Mouse (Mus musculus) forebrain, embryonic 10.5 days (tissue): ENCODE results near the gene Celf2. TPM values are rescaled to one million over a fixed set of nuclear protein-coding genes. Genes with fewer than 3 reads are reported as not detected.

Source experiments
- DNase-seq: peaks from one replicate; pipeline ENCODE4 v3.0.0-alpha.2; 2017; ENCODE audit warnings: low spot score; ENCODE audit errors: extremely low spot score
- H3K27ac ChIP-seq: fragments of 300-500 bp; sonication (generic); 2 replicates; pipeline ENCODE4 v1.5.1; 2016; ENCODE audit warnings: mild to moderate bottlenecking
- H3K27me3 ChIP-seq: fragments of 300-500 bp; sonication (generic); 2 replicates; pipeline ENCODE4 v1.6.1; 2016; ENCODE audit warnings: mild to moderate bottlenecking; ENCODE audit not compliant: poor library complexity, severe bottlenecking
- H3K36me3 ChIP-seq: fragments of 300-500 bp; sonication (generic); replicated peaks from 2 replicates; pipeline ENCODE4 v1.6.1; 2016; ENCODE audit warnings: mild to moderate bottlenecking, moderate library complexity
- H3K4me1 ChIP-seq: fragments of 300-500 bp; sonication (generic); 2 replicates; pipeline ENCODE4 v1.6.1; 2016
- H3K4me3 ChIP-seq: fragments of 300-500 bp; sonication (generic); 2 replicates; pipeline ENCODE4 v1.5.1; 2016; ENCODE audit warnings: mild to moderate bottlenecking, moderate library complexity
- H3K9me3 ChIP-seq: fragments of 300-500 bp; sonication (generic); 2 replicates; pipeline ENCODE4 v1.6.1; 2016; ENCODE audit warnings: mild to moderate bottlenecking, moderate library complexity
- WGBS: fragments of 180-500 bp; shearing (Covaris S2); methylation state at CpG from one replicate; pipeline ENCODE4 v1.1.7; 2016; 5-methylcytosine and 5-hydroxymethylcytosine counted together
- polyA plus RNA-seq: library from polyadenylated mRNA; unstranded; fragments of >200 nt; fragmentation: Nextera tagmentation; extraction: Ambion mirVana; gene quantifications from 2 replicates; pipeline ENCODE4 v1.2.1, GENCODE M21; 2016

Gene Celf2
- polyA plus RNA-seq, 1 experiment from 2014 or later: 58.2 TPM

DNA sequence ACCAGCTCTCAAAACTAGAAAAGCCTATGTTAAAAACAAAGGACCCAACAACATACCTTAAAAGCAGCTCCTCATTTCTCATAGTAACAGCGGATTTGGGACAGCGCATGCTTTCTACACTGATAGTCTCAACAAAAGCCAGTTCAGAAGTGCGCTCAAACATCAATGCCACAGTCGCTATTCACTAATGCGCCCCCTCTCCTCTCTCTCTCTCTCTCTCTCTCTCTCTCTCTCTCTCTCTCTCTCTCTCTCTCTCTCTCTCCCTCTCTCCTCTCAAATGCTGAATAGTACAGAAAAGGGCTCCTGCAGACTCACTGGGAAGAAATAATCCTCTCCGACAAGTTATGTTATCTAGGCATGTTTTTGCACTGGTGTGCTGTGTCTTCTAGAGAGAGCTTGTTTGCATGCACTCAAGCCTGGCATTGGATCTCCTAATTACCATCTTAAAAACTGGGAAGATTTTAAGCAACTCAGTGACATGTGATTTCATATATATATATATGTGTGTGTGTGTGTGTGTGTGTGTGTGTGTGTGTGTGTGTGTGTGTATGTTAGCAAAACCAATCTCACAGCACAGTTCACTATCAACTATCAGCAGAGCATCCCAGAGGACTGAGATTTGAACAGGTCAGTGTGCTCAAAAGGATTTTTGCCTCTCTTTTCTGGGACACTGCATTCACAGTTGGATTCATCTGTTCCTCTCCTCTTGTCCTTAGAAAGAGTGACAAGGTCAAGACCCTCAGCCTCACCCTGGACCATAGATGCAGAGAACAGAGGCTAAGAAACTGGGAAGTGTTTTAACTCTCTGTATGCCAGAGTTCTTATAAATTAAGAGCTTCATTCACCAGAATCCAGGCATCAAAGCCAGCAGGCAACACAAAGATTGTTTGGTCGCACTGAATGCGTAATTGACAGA, 624.3 kb downstream of the Celf2 start:
- Histone ChIP-seq H3K9me3 (no peaks in the 10 kb centered on the region), H3K36me3 (no peaks in the 10 kb centered on the region), H3K27me3 (no peaks in the 10 kb centered on the region), H3K27ac (peak overlapping the region; percentile 88), H3K4me3 (peak overlapping the region; percentile 54), H3K4me1 (peaks cover 67% of the 10 kb centered on the region)
- 22% methylated on average over 8 of the region's 8 CpGs for WGBS
- DNase-seq: peak; percentile 34

DNA sequence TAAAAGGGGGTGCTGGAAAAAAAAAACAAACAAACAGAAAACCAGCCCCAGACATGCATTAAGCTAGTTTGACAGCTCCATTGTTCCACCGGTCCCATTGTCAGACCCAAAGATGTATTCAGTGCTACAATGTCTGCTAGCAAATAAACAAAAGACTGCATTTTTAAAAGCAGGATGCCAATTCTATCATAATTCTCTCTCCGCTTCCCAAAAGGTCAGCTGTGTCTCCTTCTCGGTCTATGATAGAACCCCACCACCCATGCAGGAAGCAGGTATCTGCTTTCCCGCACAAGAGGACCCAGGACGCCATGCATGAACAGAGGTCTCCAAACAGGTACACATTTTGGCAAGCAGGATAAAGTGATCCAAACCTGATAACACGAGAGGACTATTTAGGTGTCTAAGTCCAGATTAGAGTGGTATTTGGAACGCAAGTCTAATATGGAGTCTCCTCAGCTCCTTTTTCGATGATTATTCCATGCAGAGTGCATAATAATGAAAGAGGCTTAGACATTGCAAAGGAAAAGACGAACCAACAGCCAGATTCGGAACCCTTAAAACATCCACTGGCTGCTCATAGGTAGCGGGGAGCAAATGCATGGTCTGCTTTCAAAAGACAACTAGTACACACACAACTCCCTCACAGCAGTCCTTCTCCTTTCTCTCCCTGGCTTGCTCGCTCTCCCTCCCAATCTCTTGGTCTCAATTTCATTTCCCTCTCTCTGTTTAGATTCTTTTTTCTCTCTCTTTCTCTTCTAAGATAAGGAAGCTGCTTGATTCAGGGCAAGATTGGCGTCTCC, 625.2 kb downstream of the Celf2 start:
- H3K4me1 ChIP-seq: peaks cover 66% of the 10 kb centered on the region
- H3K27me3 ChIP-seq: no peaks in the 10 kb centered on the region
- DNase-seq: no peak
- peak overlapping the region; percentile 88 for H3K27ac ChIP-seq
- H3K4me3 ChIP-seq: peak overlapping the region; percentile 54
- no peaks in the 10 kb centered on the region for H3K9me3 ChIP-seq
- no peaks in the 10 kb centered on the region for H3K36me3 ChIP-seq
- 37% methylated on average over 13 of the region's 13 CpGs for WGBS

DNA sequence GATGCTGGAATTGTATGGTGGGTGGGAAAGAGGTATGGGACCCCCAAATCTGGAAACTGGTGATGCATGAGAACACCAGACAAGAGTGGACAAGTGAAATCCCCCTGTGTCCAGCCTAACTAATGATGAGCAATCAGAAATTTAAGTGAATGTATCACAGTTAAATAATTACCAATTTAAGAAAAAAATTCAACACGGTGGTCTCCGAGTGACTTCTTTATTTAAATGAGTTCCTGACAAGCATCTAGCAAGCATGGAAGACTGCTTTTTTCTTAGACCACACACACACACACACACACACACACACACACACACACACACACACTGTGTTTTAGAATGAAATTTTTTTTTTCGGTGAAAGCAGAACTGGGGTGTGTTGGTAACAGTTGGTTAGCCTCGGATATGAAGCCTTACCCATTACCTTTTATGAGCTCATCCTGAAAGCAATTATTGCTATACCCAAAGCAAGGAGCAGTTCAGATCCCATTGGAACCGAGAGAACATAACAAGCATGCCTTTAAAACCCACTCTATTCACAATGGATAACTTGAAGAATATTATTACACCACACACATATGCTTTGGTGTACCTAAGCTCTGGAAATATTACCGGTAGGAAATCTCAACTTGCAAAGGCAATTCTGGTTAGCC, 627.0 kb downstream of the Celf2 start:
- Histone ChIP-seq H3K27me3 (no peaks in the 10 kb centered on the region), H3K4me1 (peaks cover 66% of the 10 kb centered on the region), H3K27ac (peak overlapping the region; percentile 25; the same call in 1 of the 2 replicates), H3K36me3 (no peaks in the 10 kb centered on the region), H3K4me3 (no peak overlapping the region), H3K9me3 (0 out of 2 replicates have a peak, but pooled peaks cover 2% of the 10 kb centered on the region)
- no peak for DNase-seq
- 69% methylated on average over 6 of the region's 6 CpGs for WGBS

DNA sequence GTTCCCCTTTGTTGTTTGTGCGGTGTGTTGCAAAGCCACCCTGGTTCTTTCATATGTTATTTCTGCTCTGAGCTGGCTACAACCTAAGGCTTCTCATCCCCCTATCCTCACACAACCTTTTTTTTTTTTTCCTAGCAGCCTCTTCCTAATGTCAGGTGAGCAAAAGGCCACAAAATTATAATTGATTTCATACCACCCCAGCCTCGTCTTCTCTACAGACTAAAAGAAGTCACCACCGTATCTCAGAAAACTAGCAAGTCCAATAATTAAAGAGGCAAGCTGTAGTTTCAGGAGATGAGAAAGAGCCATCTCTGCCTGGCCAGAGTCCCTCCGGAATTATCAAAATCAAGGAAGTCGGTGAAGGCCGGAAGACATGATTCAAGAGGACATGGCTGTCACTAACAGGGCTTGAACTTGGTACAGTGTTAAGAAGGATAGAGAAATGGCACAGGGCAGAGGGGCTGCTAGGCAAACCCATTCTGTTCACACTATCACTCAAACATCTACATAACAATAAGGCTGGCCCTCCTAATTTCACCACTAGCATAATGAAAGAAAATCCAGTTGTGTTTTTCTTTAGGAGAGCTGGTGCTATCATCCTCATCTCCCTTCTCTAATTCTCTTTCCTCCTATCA, 628.3 kb downstream of the Celf2 start:
- H3K36me3 ChIP-seq: no peaks in the 10 kb centered on the region
- H3K4me1 ChIP-seq: peaks cover 68% of the 10 kb centered on the region
- H3K27me3 ChIP-seq: no peaks in the 10 kb centered on the region
- peak overlapping the region; percentile 51; the same call in 1 of the 2 replicates for H3K27ac ChIP-seq
- DNase-seq: no peak
- 84% methylated on average over 6 of the region's 6 CpGs for WGBS
- H3K9me3 ChIP-seq: 0 out of 2 replicates have a peak, but pooled peaks cover 2% of the 10 kb centered on the region
- no peak overlapping the region for H3K4me3 ChIP-seq

DNA sequence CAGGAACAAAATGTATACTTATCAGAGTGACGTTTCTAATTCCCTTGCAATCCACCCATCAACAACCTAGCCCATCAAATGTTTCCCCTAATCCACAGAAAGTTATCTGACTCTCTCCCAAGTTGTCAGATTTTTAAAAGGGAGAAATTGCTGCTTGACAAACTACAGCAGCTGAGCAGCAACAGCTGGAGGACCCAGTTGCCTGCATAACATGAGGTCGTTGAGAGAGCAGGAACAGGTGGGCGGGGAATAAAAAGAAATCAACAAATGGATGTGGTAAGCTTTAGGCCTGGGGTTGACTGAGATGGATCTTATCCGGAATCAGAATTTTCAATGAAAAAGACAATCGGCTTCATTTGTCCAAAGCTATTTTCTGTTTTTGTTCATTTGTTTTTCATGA, 632.3 kb downstream of the Celf2 start:
- no peak for DNase-seq
- Histone ChIP-seq H3K27me3 (0 out of 2 replicates have a peak, but pooled peaks cover 6% of the 10 kb centered on the region), H3K4me1 (peaks cover 63% of the 10 kb centered on the region), H3K27ac (peak overlapping the region; percentile 85; the same call in 1 of the 2 replicates), H3K36me3 (no peaks in the 10 kb centered on the region), H3K4me3 (no peak overlapping the region), H3K9me3 (0 out of 2 replicates have a peak, but pooled peaks cover 2% of the 10 kb centered on the region)
- 83% methylated on average over 5 of the region's 5 CpGs for WGBS

DNA sequence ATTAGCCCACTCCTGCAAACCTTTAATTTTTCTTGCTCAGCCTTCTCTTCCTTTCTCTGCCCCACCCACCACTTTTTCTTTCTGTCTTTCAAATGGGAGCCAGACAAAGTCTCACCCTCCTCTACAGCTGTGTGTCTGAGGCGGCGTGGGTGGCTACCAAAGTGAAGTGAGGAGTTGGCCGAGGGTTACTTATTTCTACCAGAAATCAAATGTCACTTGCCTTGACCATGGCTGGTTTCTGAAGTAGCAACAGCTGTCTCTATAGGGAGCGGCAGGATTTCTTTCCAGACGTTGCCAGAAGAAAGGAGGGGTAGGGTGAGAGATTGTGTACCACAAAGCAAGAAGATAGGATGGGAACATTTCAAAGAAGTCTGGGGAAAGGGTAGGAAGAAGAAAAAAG, 632.8 kb downstream of the Celf2 start:
- no peak overlapping the region for H3K4me3 ChIP-seq
- DNase-seq: no peak
- 0 out of 2 replicates have a peak, but pooled peaks cover 6% of the 10 kb centered on the region for H3K27me3 ChIP-seq
- peaks cover 58% of the 10 kb centered on the region for H3K4me1 ChIP-seq
- WGBS: 57% methylated on average over 5 of the region's 5 CpGs
- 0 out of 2 replicates have a peak, but pooled peaks cover 2% of the 10 kb centered on the region for H3K9me3 ChIP-seq
- H3K36me3 ChIP-seq: no peaks in the 10 kb centered on the region
- H3K27ac ChIP-seq: peak overlapping the region; percentile 85

DNA sequence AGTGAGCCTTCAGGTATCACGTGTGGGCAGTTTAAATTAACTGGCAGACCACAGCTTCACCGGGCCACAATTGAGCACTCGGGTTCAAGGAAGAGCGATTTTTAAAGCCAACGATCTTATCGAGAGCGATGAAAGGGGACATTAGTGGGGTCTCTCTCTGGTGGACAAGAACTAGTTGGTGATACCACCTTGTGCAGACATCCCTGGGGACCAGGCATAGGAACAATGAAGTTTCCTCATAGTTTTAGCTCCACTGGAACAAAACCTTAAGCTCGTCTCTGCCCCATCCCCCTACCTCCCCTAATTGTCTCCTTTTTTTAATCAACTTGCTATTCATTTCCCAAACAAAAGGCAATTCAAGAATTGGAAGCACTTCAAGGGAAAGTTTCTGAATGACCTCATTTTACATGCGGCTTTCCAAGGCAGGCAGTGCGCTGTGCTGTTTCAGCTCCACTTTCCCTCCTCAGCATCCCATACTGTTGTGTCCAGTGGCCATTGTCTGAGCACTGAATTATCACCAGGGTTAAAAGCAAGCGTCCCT, 634.2 kb downstream of the Celf2 start:
- peak; percentile 34 for DNase-seq
- peaks cover 62% of the 10 kb centered on the region for H3K4me1 ChIP-seq

DNA sequence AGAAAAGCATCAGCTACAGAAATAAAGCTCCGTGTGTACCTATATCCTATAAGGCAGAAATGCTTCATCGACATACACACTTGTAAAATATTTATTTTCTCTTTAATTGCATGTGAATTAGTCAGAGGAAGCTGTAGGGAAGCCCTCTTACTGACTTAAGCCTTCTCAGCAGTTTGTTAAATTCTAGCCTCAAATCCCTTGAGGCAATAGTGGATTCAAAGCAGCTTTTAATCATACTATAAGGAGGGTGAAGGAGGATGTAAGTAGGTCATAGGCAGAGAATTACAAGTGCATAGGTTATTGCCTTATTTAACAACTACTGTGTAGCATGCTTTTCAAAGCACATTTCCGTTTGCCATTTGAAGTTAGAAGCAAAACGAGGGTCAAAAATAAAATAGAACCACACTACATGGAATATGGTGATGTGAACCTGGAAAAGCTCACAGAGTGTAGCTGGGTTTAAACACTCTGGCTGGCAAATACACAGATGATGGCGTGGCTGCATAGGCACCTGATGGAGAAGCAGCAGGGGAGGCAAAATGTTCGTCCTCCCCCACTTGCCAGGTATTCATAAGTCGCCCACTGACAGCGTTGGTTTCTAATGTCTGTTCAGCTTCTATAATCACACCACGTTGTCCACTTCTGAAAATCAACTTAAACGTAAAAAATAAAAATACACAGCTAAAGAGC, 635.0 kb downstream of the Celf2 start:
- WGBS: 18% methylated on average over 10 of the region's 10 CpGs
- Histone ChIP-seq H3K27me3 (peaks cover 18% of the 10 kb centered on the region), H3K27ac (peak overlapping the region; percentile 85), H3K4me3 (peak overlapping the region; percentile 38), H3K9me3 (0 out of 2 replicates have a peak, but pooled peaks cover 2% of the 10 kb centered on the region), H3K36me3 (no peaks in the 10 kb centered on the region), H3K4me1 (peaks cover 69% of the 10 kb centered on the region)
- DNase-seq: no peak

More for the DNA sequence above, 634.2 kb downstream of the Celf2 start:
- peak overlapping the region; percentile 85 for H3K27ac ChIP-seq
- 5% methylated on average over 11 of the region's 11 CpGs for WGBS
- H3K27me3 ChIP-seq: peaks cover 14% of the 10 kb centered on the region
- no peaks in the 10 kb centered on the region for H3K36me3 ChIP-seq
- H3K4me3 ChIP-seq: peak overlapping the region; percentile 38
- H3K9me3 ChIP-seq: 0 out of 2 replicates have a peak, but pooled peaks cover 2% of the 10 kb centered on the region

DNA sequence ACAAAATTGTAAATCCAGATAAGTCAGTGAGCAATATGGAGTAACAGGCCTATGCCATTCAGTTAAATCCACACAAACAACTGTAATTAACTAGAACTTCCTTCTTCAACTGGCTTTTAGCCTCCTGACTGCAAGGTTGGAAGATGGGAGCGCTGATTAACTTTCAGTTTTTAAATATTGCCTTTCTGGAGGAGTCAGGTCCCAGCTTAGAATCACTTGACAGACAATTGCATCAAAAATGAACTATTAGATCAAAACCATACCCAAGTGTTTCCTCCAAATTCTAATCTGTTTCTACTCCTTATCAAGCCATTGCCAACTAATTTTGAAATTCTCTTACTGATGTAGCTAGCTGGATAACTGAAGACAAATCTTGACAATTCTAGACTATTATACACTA, 635.7 kb downstream of the Celf2 start:
- H3K27ac ChIP-seq: no peak overlapping the region
- no peak overlapping the region for H3K4me3 ChIP-seq
- peaks cover 76% of the 10 kb centered on the region for H3K4me1 ChIP-seq
- no peaks in the 10 kb centered on the region for H3K36me3 ChIP-seq
- H3K9me3 ChIP-seq: no peaks in the 10 kb centered on the region
- H3K27me3 ChIP-seq: peaks cover 18% of the 10 kb centered on the region
- DNase-seq: no peak
- 76% methylated on average over 1 of the region's 1 CpGs for WGBS

DNA sequence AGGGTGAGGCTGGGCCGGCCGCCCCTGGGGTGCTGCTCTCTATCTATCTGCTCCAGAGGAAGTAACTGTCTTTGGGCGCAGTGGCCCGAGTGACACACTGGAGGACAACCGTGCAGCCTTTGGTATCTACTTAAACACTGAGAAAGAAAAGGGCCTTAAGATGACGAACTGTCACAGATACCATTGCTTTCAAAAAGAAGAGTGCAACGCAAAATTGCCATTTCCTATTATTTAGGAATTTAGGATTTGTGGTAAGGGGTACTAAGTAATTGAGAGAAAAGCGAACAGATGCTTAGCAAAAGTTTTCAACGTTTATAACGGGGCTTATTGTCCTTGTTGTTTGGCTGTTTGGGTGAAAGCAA, 636.5 kb downstream of the Celf2 start:
- Histone ChIP-seq H3K9me3 (no peaks in the 10 kb centered on the region), H3K27me3 (peaks cover 18% of the 10 kb centered on the region), H3K4me3 (peak overlapping the region; percentile 83), H3K4me1 (peaks cover 84% of the 10 kb centered on the region), H3K36me3 (no peaks in the 10 kb centered on the region), H3K27ac (peak overlapping the region; percentile 96)
- DNase-seq: peak; percentile 27
- 9% methylated on average over 10 of the region's 10 CpGs for WGBS

DNA sequence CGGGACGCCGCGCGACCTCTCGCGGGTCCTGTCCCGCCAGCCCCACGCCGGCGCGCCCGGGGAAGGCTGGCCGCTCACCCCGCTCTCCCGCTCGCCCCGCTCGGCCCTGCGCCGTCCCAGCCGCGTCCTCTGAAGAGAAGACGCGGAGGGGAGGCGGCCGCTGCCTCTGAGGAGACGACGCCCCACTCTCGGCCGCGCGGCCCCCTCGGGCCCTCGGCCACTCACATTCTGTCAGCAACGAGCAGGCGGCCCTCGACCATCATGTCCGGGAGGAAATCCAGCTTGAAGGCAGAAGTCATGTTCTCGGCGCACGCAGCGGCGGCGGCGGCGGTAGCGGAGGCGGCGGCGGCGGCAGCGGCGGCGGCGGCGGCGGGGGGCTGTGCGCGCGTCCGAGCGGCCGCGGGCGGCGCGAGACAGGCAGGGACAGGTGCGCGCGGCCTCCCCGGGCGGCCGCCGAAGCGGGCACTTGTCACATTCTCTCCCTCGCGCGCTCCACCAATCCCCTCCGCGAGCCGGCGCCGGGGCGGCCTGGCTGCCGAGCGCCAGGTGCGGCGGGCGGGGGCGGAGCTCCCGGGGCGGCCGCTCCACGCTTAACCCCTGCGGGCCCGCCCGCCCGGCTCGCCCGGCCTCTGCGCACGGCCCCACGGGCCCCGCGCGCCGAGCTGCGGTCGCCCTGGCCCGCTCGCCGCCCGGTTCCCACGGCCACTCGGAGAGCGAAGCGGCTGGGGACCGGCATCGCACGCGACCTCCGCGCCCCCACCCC, 637.1 kb downstream of the Celf2 start:
- Histone ChIP-seq H3K36me3 (no peaks in the 10 kb centered on the region), H3K4me3 (peak overlapping the region; percentile 83), H3K27me3 (peaks cover 18% of the 10 kb centered on the region), H3K4me1 (peaks cover 90% of the 10 kb centered on the region), H3K27ac (peak overlapping the region; percentile 96), H3K9me3 (no peaks in the 10 kb centered on the region)
- under 1% methylated on average over 101 of the region's 124 CpGs for WGBS
- DNase-seq: peak; percentile 66
